Mouse (Mus musculus) intestine, embryonic 16.5 days (tissue): ENCODE results near the gene Dhodh. TPM values are rescaled to one million over a fixed set of nuclear protein-coding genes. Genes with fewer than 3 reads are reported as not detected.

ENCODE experiments used
- ATAC-seq: fragments of 200-750 bp; cut with Nextera tagmentation; 2 replicates; pipeline ENCODE4 v1.8.0; 2017; ENCODE audit warnings: moderate TSS enrichment, moderate library complexity
- H3K27ac ChIP-seq: fragments of 300-500 bp; sonication (generic); 2 replicates; pipeline ENCODE4 v1.5.1; 2014; ENCODE audit warnings: mild to moderate bottlenecking, low read length
- H3K27me3 ChIP-seq: fragments of 300-500 bp; sonication (generic); replicated peaks from 2 replicates; pipeline ENCODE4 v1.6.1; 2014; ENCODE audit warnings: low read length, control low read depth, mixed read lengths; ENCODE audit not compliant: control insufficient read depth, insufficient read depth
- H3K36me3 ChIP-seq: fragments of 300-500 bp; sonication (generic); 2 replicates; pipeline ENCODE4 v1.6.1; 2014; ENCODE audit warnings: low read length, control low read depth; ENCODE audit not compliant: control insufficient read depth, insufficient read depth
- H3K4me1 ChIP-seq: fragments of 300-500 bp; sonication (generic); 2 replicates; pipeline ENCODE4 v1.6.1; 2014; ENCODE audit warnings: low read length, control low read depth, mixed read lengths; ENCODE audit not compliant: control insufficient read depth, insufficient read depth
- H3K4me2 ChIP-seq: fragments of 300-500 bp; sonication (generic); 2 replicates; pipeline ENCODE4 v1.6.1; 2014; ENCODE audit warnings: low read depth, low read length, control low read depth
- H3K4me3 ChIP-seq: fragments of 300-500 bp; sonication (generic); 2 replicates; pipeline ENCODE4 v1.5.1; 2014; ENCODE audit warnings: mild to moderate bottlenecking, low read length
- H3K9ac ChIP-seq: fragments of 300-500 bp; sonication (generic); 2 replicates; pipeline ENCODE4 v1.6.1; 2014; ENCODE audit warnings: low read depth, low read length
- H3K9me3 ChIP-seq: fragments of 300-500 bp; sonication (generic); 2 replicates; pipeline ENCODE4 v1.6.1; 2016; ENCODE audit warnings: low read length, control low read depth; ENCODE audit not compliant: control insufficient read depth
- WGBS: fragments of 180-500 bp; shearing (Covaris S2); extraction: QIAGEN DNeasy Blood & Tissue Kit; methylation state at CpG from one replicate; pipeline ENCODE4 v1.1.7; 2014; 5-methylcytosine and 5-hydroxymethylcytosine counted together
- polyA plus RNA-seq: library from polyadenylated mRNA; unstranded; fragments of >200 nt; fragmentation: Nextera tagmentation; extraction: Ambion mirVana; gene quantifications from 2 replicates; pipeline ENCODE4 v1.2.1, GENCODE M21; 2015

The Dhodh gene
- polyA plus RNA-seq, 1 experiment from 2014 or later, result 47.9 TPM

DNA sequence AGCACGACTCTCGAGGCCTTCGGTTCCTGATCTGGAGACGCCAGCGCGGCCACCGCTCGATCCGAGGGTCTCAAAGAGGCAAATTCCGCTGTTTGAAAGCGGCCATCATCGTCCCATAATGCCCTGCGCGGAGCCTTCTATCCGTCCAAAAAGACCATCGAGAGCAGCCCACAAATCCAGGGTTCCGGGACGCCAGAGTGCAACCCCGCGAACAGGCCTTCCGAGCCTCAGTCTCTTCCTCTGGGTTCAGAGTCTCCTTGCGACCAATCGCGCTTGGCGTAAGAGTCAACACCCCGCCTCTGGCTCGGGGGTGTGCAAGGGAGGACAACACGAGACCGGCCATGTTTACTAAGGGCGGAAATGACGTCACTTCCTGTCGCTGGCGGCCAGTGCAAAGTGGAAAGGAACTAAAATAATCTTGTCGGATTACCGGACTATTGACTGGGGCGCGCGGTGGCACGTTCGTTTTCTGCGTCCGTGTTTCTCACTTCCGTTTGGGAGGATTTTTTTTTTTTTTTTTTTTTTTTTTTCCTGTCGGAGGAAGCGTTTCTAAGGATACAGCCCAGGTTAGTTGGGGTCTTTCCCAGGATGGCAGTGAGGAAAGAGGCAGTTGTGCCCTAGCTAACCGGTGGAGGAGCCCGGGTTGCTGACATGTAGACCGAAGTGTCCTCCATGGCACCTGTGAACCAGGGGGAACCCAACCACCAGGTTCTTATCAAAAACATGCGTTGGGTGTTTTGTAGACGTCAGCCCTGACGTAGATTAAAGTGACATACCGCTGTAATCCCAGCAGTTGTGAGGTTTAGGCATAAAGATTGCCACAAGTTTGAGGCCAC lies 42.8 kb downstream of the Dhodh start, which contains the start of the genes Dhx38 and Txnl4b:
TSS of gene Dhx38 (minus strand) at position 364 of the 836 bp plus-strand sequence.
TSS of gene Txnl4b (plus strand) at position 395 of the 836 bp plus-strand sequence.
- WGBS, result under 1% methylated on average over 52 of the region's 52 CpGs
- peaks cover 7% of the 10 kb centered on the region for H3K4me1 ChIP-seq
- no peaks in the 10 kb centered on the region for H3K9me3 ChIP-seq
- H3K9ac ChIP-seq, result peak within 1 kb of the TSS; percentile 92
- peak; percentile 100 for ATAC-seq
- H3K27ac ChIP-seq, result peak within 1 kb of the TSS; percentile 95
- H3K27me3 ChIP-seq, result no peaks in the 10 kb centered on the region
- peak within 1 kb of the TSS; percentile 87 for H3K4me3 ChIP-seq
- peak within 1 kb of the TSS; percentile 77 for H3K4me2 ChIP-seq
- H3K36me3 ChIP-seq, result no peaks in the 10 kb centered on the region

DNA sequence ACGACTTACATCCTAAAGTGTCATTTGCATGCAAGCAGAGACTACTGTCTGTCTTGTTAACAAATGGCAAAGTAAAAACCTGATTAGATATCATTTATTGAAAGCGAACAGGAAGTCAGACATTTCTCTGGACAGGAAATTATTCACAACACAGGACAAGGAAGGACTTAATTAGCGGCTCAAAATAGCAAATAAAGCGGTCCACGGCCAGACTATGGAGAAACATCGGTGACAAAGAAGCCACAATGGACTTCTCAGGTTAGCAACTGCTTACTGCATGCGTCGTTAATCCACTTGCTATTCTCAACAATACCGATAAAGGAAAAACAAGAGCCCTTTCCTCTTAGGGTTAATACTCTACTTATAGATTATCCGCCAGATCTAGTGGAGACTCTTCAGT lies 43.7 kb downstream of the Dhodh start:
- Histone ChIP-seq H3K4me2 (peak overlapping the region; percentile 77), H3K9ac (peak overlapping the region; percentile 92), H3K27ac (peak overlapping the region; percentile 95), H3K9me3 (no peaks in the 10 kb centered on the region), H3K4me1 (peaks cover 7% of the 10 kb centered on the region), H3K36me3 (no peaks in the 10 kb centered on the region), H3K4me3 (peak overlapping the region; percentile 87), H3K27me3 (no peaks in the 10 kb centered on the region)
- 7% methylated on average over 10 of the region's 10 CpGs for WGBS
- no peak for ATAC-seq

DNA sequence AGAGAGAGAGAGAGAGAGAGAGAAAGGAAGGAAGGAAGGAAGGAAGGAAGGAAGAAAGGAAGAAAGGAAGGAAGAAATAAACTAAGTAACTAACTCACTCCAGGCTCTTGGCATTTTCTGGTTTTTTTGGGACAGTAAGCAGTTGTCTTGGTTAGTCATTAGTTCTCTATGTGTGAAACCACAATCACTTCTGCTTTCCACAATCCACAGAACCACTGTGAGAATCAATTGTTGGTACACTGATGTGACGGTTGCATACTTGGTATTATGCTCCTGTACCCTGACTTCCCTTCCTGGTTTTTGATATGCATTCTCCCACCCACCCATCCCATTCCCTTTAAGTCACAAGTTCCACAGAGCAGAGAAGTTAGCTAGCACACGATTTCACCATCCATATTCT lies 44.6 kb downstream of the Dhodh start:
- no peaks in the 10 kb centered on the region; the same call in 1 of the 2 replicates for H3K36me3 ChIP-seq
- peaks cover 7% of the 10 kb centered on the region for H3K4me1 ChIP-seq
- no peak overlapping the region for H3K4me3 ChIP-seq
- no peak overlapping the region for H3K27ac ChIP-seq
- 86% methylated on average over 2 of the region's 2 CpGs for WGBS
- no peak for ATAC-seq
- H3K9ac ChIP-seq, result no peak overlapping the region
- peak overlapping the region; percentile 77; the same call in 1 of the 2 replicates for H3K4me2 ChIP-seq
- no peaks in the 10 kb centered on the region for H3K27me3 ChIP-seq
- no peaks in the 10 kb centered on the region for H3K9me3 ChIP-seq

- no peaks in the 10 kb centered on the region for H3K9me3 ChIP-seq
- H3K27ac ChIP-seq, result no peak overlapping the region
- no peak overlapping the region for H3K9ac ChIP-seq
- H3K4me1 ChIP-seq, result no peaks in the 10 kb centered on the region
- peaks cover 39% of the 10 kb centered on the region for H3K36me3 ChIP-seq
- WGBS, result 38% methylated on average over 3 of the region's 3 CpGs
- no peak for ATAC-seq
- no peaks in the 10 kb centered on the region for H3K27me3 ChIP-seq
- H3K4me2 ChIP-seq, result no peak overlapping the region
- H3K4me3 ChIP-seq, result no peak overlapping the region
These were observed 56.8 kb downstream of the Dhodh start for GRCm38 (mm10) chr8:109551663-109552062.

- H3K4me2 ChIP-seq, result no peak overlapping the region
- 51% methylated on average over 3 of the region's 3 CpGs for WGBS
- no peaks in the 10 kb centered on the region for H3K27me3 ChIP-seq
- no peaks in the 10 kb centered on the region for H3K4me1 ChIP-seq
- H3K9ac ChIP-seq, result no peak overlapping the region
- no peak for ATAC-seq
- peaks cover 10% of the 10 kb centered on the region; the same call in 1 of the 2 replicates for H3K36me3 ChIP-seq
- no peak overlapping the region for H3K27ac ChIP-seq
- no peak overlapping the region for H3K4me3 ChIP-seq
- H3K9me3 ChIP-seq, result no peaks in the 10 kb centered on the region
These were observed 64.4 kb downstream of the Dhodh start for GRCm38 (mm10) chr8:109544049-109544448.

DNA sequence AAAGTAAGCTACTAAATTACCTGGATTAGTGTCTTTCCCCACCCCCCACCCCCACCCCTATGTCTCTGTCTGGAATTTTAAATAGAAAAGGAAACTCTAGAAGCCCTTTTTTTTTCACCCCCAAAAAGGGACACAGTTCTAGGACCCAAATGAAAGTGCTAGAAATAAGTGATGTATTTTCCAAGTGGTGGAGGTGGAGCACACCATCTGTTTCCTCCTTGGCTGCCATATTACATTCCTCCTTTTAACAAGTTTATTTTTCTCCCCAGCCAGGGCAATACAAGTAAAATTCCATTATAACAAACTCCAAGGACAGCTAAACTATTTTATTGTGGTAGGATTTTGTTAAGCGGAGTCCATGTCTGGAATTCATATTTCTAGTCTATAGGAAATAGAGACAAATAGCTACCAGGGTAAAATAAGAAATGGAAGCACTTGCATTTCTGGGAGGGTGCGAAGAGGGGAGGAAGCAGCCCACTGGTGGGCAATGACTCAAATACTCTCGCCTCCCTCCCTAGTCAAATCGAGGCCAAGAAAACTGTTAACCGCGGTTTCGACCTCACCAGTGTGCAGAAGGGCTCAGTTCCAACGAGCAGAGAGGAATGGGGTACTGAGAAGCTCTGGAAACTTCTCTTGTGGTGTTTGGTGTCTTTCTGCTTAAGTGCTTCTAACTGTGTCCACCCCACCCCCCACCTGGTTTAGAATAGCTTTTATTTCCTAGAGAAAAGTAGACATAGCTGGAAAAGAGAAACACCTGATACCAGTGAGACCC lies 65.5 kb downstream of the Dhodh start:
- peaks cover 5% of the 10 kb centered on the region; the same call in 1 of the 2 replicates for H3K36me3 ChIP-seq
- no peaks in the 10 kb centered on the region for H3K27me3 ChIP-seq
- no peaks in the 10 kb centered on the region for H3K4me1 ChIP-seq
- no peak overlapping the region for H3K9ac ChIP-seq
- WGBS, result 78% methylated on average over 8 of the region's 8 CpGs
- ATAC-seq, result no peak
- no peak overlapping the region for H3K4me3 ChIP-seq
- H3K9me3 ChIP-seq, result no peaks in the 10 kb centered on the region
- H3K4me2 ChIP-seq, result no peak overlapping the region
- H3K27ac ChIP-seq, result no peak overlapping the region

- no peak overlapping the region for H3K4me3 ChIP-seq
- no peaks in the 10 kb centered on the region for H3K27me3 ChIP-seq
- no peaks in the 10 kb centered on the region for H3K9me3 ChIP-seq
- H3K4me2 ChIP-seq, result no peak overlapping the region
- no peaks in the 10 kb centered on the region for H3K4me1 ChIP-seq
- H3K36me3 ChIP-seq, result no peaks in the 10 kb centered on the region
- no peak overlapping the region for H3K27ac ChIP-seq
- 69% methylated on average over 5 of the region's 5 CpGs for WGBS
- ATAC-seq, result no peak
- H3K9ac ChIP-seq, result no peak overlapping the region
These were observed 66.3 kb downstream of the Dhodh start for GRCm38 (mm10) chr8:109542165-109542564.

Other genes starting within 250 kb of the Dhodh start
- gene Pmfbp1, start 114.6 kb downstream of the Dhodh start, polyA plus RNA-seq, result not detected in 2 replicates
- gene Dhx38, start 42.8 kb downstream of the Dhodh start, polyA plus RNA-seq, result 19.9 and 21.2 TPM in 2 replicates
- 21.4 and 22.4 TPM in 2 replicates for gene Txnl4b, start 42.8 kb downstream of the Dhodh start, polyA plus RNA-seq
- gene Hp, start 29.5 kb downstream of the Dhodh start, polyA plus RNA-seq, result 1.9 and 2.8 TPM in 2 replicates
- gene Pkd1l3, start 5.8 kb upstream of the Dhodh start, polyA plus RNA-seq, result 0.09 and 0.31 TPM in 2 replicates
- 122 and 128 TPM in 2 replicates for gene Ist1, start 84.6 kb upstream of the Dhodh start, polyA plus RNA-seq
- gene Zfp821, start 96.9 kb upstream of the Dhodh start, polyA plus RNA-seq, result 12.6 and 13.0 TPM in 2 replicates
- 4.5 and 5.1 TPM in 2 replicates for gene Atxn1l, start 129.1 kb upstream of the Dhodh start, polyA plus RNA-seq
- gene Ap1g1, start 169.9 kb upstream of the Dhodh start, polyA plus RNA-seq, result 31.3 and 36.7 TPM in 2 replicates